Mouse (Mus musculus): ENCODE data around the gene Otx1. TPM values are rescaled to one million over a fixed set of nuclear protein-coding genes. Genes with fewer than 3 reads are reported as not detected.

The Otx1 gene
- polyA plus RNA-seq, 1 experiment from 2014 or later: 0.05 TPM

- Histone ChIP-seq H3K9ac (ENCODE audit: low read length) (no peak overlapping the region), H3K36me3 (ENCODE audit: control insufficient read depth, insufficient read depth, low read length) (no peaks in the 10 kb centered on the region), H3K9me3 (ENCODE audit: control insufficient read depth, low read length) (peaks cover under 1% of the 10 kb centered on the region; the same call in 1 of the 2 replicates), H3K4me1 (ENCODE audit: control insufficient read depth in 2 of 2, insufficient read depth in 2 of 2, low read length in 2 of 2) (no peaks in the 10 kb centered on the region), H3K27me3 (ENCODE audit: control insufficient read depth, insufficient read depth, low read length) (no peaks in the 10 kb centered on the region), H3K4me2 (ENCODE audit: low read length) (no peak overlapping the region), H3K27ac (replicated peaks in 1 of 2; ENCODE audit: control insufficient read depth in 1 of 2, insufficient read depth in 1 of 2, low read depth in 2 of 2, low read length in 2 of 2) (no peak overlapping the region), H3K4me3 (ENCODE audit: control insufficient read depth in 1 of 2, insufficient read depth in 1 of 2, low read depth in 1 of 2, low read length in 2 of 2) (no peak overlapping the region)
- 82% methylated on average over 7 of the region's 7 CpGs for WGBS
- no peak for ATAC-seq (ENCODE audit: insufficient number of reproducible peaks, insufficient read depth, low FRiP score, low read depth)
Measured at GRCm38 (mm10) chr11:21955167-21955566, 47.5 kb downstream of the Otx1 start.

- 88% methylated on average over 2 of the region's 2 CpGs for WGBS
- H3K36me3 ChIP-seq (ENCODE audit: control insufficient read depth, insufficient read depth, low read length): no peaks in the 10 kb centered on the region
Measured at GRCm38 (mm10) chr11:21951657-21952237, 51.0 kb downstream of the Otx1 start.

DNA sequence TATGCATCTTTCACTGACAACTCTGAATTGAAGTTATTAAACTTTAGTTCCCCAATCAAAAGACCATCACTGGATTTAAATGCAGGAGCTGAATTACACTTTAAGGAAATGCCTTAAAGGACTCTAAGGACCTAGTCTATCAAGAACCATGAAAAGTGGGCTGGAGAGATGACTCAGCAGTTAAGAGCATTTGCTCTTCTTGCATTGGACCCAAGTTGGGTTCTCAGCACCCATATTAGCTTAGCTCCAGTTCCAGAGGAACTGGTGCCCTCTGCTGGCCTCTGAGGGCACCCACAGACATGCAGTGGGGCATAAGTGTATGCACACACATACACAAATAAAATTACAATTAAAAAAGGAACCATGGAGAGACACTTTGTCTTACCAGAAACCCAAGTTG is 52.6 kb downstream of the Otx1 start:
- no peak overlapping the region for H3K9ac ChIP-seq (ENCODE audit: low read length)
- peaks cover 4% of the 10 kb centered on the region; the same call in 1 of the 2 replicates for H3K9me3 ChIP-seq (ENCODE audit: control insufficient read depth, low read length)
- H3K36me3 ChIP-seq (ENCODE audit: control insufficient read depth, insufficient read depth, low read length): no peaks in the 10 kb centered on the region
- H3K27ac ChIP-seq (replicated peaks in 1 of 2; ENCODE audit: control insufficient read depth in 1 of 2, insufficient read depth in 1 of 2, low read depth in 2 of 2, low read length in 2 of 2): no peak overlapping the region
- H3K4me3 ChIP-seq (ENCODE audit: control insufficient read depth in 1 of 2, insufficient read depth in 1 of 2, low read depth in 1 of 2, low read length in 2 of 2): no peak overlapping the region
- H3K4me2 ChIP-seq (ENCODE audit: low read length): no peak overlapping the region
- H3K4me1 ChIP-seq (ENCODE audit: control insufficient read depth in 2 of 2, insufficient read depth in 2 of 2, low read length in 2 of 2): no peaks in the 10 kb centered on the region
- ATAC-seq (ENCODE audit: insufficient number of reproducible peaks, insufficient read depth, low FRiP score, low read depth): no peak
- no peaks in the 10 kb centered on the region for H3K27me3 ChIP-seq (ENCODE audit: control insufficient read depth, insufficient read depth, low read length)

More at GRCm38 (mm10) chr11:21951657-21952237, 51.0 kb downstream of the Otx1 start:
- no peak overlapping the region for H3K4me2 ChIP-seq (ENCODE audit: low read length)
- H3K9ac ChIP-seq (ENCODE audit: low read length): no peak overlapping the region
- H3K27ac ChIP-seq (replicated peaks in 1 of 2; ENCODE audit: control insufficient read depth in 1 of 2, insufficient read depth in 1 of 2, low read depth in 2 of 2, low read length in 2 of 2): no peak overlapping the region
- H3K4me3 ChIP-seq (ENCODE audit: control insufficient read depth in 1 of 2, insufficient read depth in 1 of 2, low read depth in 1 of 2, low read length in 2 of 2): no peak overlapping the region
- H3K27me3 ChIP-seq (ENCODE audit: control insufficient read depth, insufficient read depth, low read length): no peaks in the 10 kb centered on the region
- peaks cover 4% of the 10 kb centered on the region; the same call in 1 of the 2 replicates for H3K9me3 ChIP-seq (ENCODE audit: control insufficient read depth, low read length)
- no peak for ATAC-seq (ENCODE audit: insufficient number of reproducible peaks, insufficient read depth, low FRiP score, low read depth)
- H3K4me1 ChIP-seq (ENCODE audit: control insufficient read depth in 2 of 2, insufficient read depth in 2 of 2, low read length in 2 of 2): no peaks in the 10 kb centered on the region
